In genomic region chr2:58282259-58282910, GRCm38 (mm10) we compare ENCODE assay signal across 9 mouse cellular contexts.
DNase-seq lines count a peak whose midpoint lies in the region; ATAC-seq and TF ChIP-seq lines count a peak whose summit lies in the region.
"Had no signal": no experiment of that assay in that cellular context is flagged by ENCODE, and none has a peak within 500 bp of the region (broad histone marks: within the 10 kb centered on the region; RNA-seq: fewer than 3 reads in every experiment).

No protein-coding gene starts in this region.

- H3K27me3 ChIP-seq in MEL (ENCODE audit: control insufficient read depth in 1 of 2, insufficient read depth in 2 of 2, low read length in 2 of 2): no peaks in the 10 kb centered on the region
- H3K27me3 ChIP-seq in liver, embryonic 14.5 days (ENCODE audit: control insufficient read depth, insufficient read depth, low read length): no peaks in the 10 kb centered on the region
- H3K27me3 ChIP-seq: stomach, embryonic 15.5 days had no signal

- no peak for TF ChIP-seq RAD21 in MEL (IDR thresholded peaks at IDR 0.05; ENCODE audit: low read depth, low read length)

- H3K9ac ChIP-seq in MEL (ENCODE audit: control insufficient read depth, low read depth, low read length, poor library complexity, severe bottlenecking): no peak overlapping the region
- no peak overlapping the region for H3K9ac ChIP-seq in liver, embryonic 14.5 days (replicated peaks)
- H3K9ac ChIP-seq: stomach, embryonic 15.5 days had no signal

- 39% methylated on average over 8 of the region's 8 CpGs for WGBS in liver, embryonic 14.5 days (ENCODE audit: insufficient replicate concordance)

- no peaks in the 10 kb centered on the region for H3K36me3 ChIP-seq in MEL (ENCODE audit: control insufficient read depth in 1 of 2, insufficient read depth in 2 of 2, low read length in 2 of 2)
- H3K36me3 ChIP-seq in liver, embryonic 14.5 days (replicated peaks; ENCODE audit: control insufficient read depth, insufficient read depth, low read depth): no peaks in the 10 kb centered on the region
- H3K36me3 ChIP-seq: stomach, embryonic 15.5 days had no signal

- H3K4me3 ChIP-seq in MEL (ENCODE audit: control insufficient read depth in 1 of 2, insufficient read depth in 1 of 2, low read depth in 2 of 2, low read length in 2 of 2): no peak overlapping the region
- H3K4me3 ChIP-seq in liver, embryonic 14.5 days (ENCODE audit: insufficient read depth in 1 of 2, low read depth in 2 of 2, low read length in 2 of 2): no peak overlapping the region
- H3K4me3 ChIP-seq: stomach, embryonic 15.5 days had no signal

- no peak for TF ChIP-seq POLR2A in MEL (IDR thresholded peaks at IDR 0.05; ENCODE audit: control insufficient read depth in 1 of 2, insufficient read depth in 1 of 2, low read depth in 1 of 2, low read length in 2 of 2, poor library complexity in 1 of 2)

- H3K9me3 ChIP-seq in MEL (replicated peaks; ENCODE audit: insufficient read depth, low read length): no peaks in the 10 kb centered on the region
- H3K9me3 ChIP-seq in liver, embryonic 14.5 days (ENCODE audit: control insufficient read depth, low read length): no peaks in the 10 kb centered on the region
- H3K9me3 ChIP-seq: stomach, embryonic 15.5 days had no signal

- no peaks in the 10 kb centered on the region for H3K79me2 ChIP-seq in MEL (ENCODE audit: control insufficient read depth, insufficient read depth, low read length, poor library complexity)

- peak; percentile 11 to 30 (median 27); a peak in 2 of 6 replicates for TF ChIP-seq CTCF in MEL (IDR thresholded peaks at IDR 0.05 in 2 of 3, conservative IDR thresholded peaks at IDR 0.05 in 1 of 3; ENCODE audit: control insufficient read depth in 1 of 3, insufficient read depth in 1 of 3, low read depth in 2 of 3, low read length in 3 of 3, poor library complexity in 1 of 3, severe bottlenecking in 1 of 3)
- peak; percentile 78 for TF ChIP-seq CTCF in liver, embryonic 14.5 days (IDR thresholded peaks at IDR 0.05; ENCODE audit: low read depth)

- peak; percentile 83 for DNase-seq in 416B (ENCODE audit: low read depth)
- DNase-seq in MEL (ENCODE audit: low read depth, low spot score): peak; percentile 10
- peak; percentile 53 to 57 for DNase-seq in cerebellum, adult 18-20 months
- peak; percentile 64 for DNase-seq in forelimb bud, embryonic 11.5 days (ENCODE audit: low read depth, low spot score)
- peak; percentile 78 for DNase-seq in kidney, adult 18-20 months
- DNase-seq in liver, embryonic 14.5 days (ENCODE audit: low read depth in 3 of 3, low spot score in 3 of 3): peak; percentile 1 to 11 (median 3)
- DNase-seq in ovary, postnatal 14 days (ENCODE audit: low spot score): peak; percentile 26
- peak; percentile 81 for DNase-seq in thymus, postnatal 4 days

- H3K4me1 ChIP-seq in MEL (ENCODE audit: control insufficient read depth in 1 of 2, insufficient read depth in 2 of 2, low read length in 2 of 2): no peaks in the 10 kb centered on the region
- H3K4me1 ChIP-seq in liver, embryonic 14.5 days (replicated peaks; ENCODE audit: control insufficient read depth in 2 of 2, insufficient read depth in 2 of 2, low read length in 1 of 2): no peaks in the 10 kb centered on the region
- H3K4me1 ChIP-seq: stomach, embryonic 15.5 days had no signal

- TF ChIP-seq EP300 in MEL (IDR thresholded peaks at IDR 0.05; ENCODE audit: low read depth in 1 of 2, low read length in 2 of 2): no peak
- TF ChIP-seq EP300 in liver, embryonic 14.5 days (IDR thresholded peaks at IDR 0.05; ENCODE audit: low read depth): no peak

- H3K27ac ChIP-seq in MEL (ENCODE audit: control insufficient read depth, low read depth, low read length): no peak overlapping the region
- no peak overlapping the region for H3K27ac ChIP-seq in liver, embryonic 14.5 days
- H3K27ac ChIP-seq: stomach, embryonic 15.5 days had no signal

- no peak for ATAC-seq in liver, embryonic 14.5 days (ENCODE audit: insufficient read depth)

- no peak overlapping the region for H3K4me2 ChIP-seq in liver, embryonic 14.5 days (ENCODE audit: low read depth)
- H3K4me2 ChIP-seq: stomach, embryonic 15.5 days had no signal

TF ChIP-seq in MEL, 35 proteins besides CTCF, POLR2A, EP300 and RAD21:
- TF ChIP-seq USF2 (IDR thresholded peaks at IDR 0.05; ENCODE audit: borderline replicate concordance in 1 of 2, insufficient read depth in 1 of 2, low read depth in 1 of 2, low read length in 2 of 2) (no peak), KAT2A (conservative IDR thresholded peaks at IDR 0.05; ENCODE audit: low read depth, low read length) (no peak), SMC3 (IDR thresholded peaks at IDR 0.05; ENCODE audit: low read depth, low read length) (0 out of 2 replicates have a peak, but pooled peaks have one; percentile 6)

Comparison
In these comparisons a context has a peak if more than half of its experiments do, and no peak if none do; other contexts are left out.
1. DNase-seq: peak in every context shown above with its lines; median percentile 83 in 416B; 81 in thymus, postnatal 4 days; 78 in kidney, adult 18-20 months; 64 in forelimb bud, embryonic 11.5 days; 55 in cerebellum, adult 18-20 months; 26 in ovary, postnatal 14 days; 10 in MEL; 3 in liver, embryonic 14.5 days.